Mouse (Mus musculus): ENCODE measurements around the gene Ldlrad1. TPM values are rescaled to one million over a fixed set of nuclear protein-coding genes. Genes with fewer than 3 reads are reported as not detected.
A peak's percentile ranks its signal among the peaks of the same experiment; 100 is the strongest.

Gene Ldlrad1
- total RNA-seq, 2 experiments from 2014 or later, result not detected

DNA sequence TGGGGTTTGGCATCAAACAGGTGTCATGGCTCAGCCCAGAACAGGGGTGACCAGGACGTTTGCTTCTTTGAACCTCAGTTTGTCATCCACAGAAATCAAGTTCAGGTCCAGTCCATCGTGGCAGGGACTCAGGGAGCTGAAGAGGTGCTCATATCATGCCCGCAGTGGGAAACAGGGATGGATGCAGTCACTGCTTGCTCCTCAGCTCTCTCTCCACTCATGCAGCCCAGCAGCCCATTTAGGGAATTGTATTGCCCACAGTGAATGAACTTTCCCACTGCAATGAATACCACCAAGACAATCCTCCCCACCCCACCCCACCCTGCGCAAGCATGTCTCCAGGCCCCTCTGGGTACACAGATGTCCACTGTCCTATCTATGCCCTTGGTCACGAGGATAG, 3.0 kb downstream of the Ldlrad1 start:
- no peak for DNase-seq

GRCm38 (mm10) chr4:107213279-107214011, 4.5 kb downstream of the Ldlrad1 start:
- no peak for DNase-seq

- no peak for DNase-seq
Measured at GRCm38 (mm10) chr4:107217574-107217973, 8.6 kb downstream of the Ldlrad1 start.

DNA sequence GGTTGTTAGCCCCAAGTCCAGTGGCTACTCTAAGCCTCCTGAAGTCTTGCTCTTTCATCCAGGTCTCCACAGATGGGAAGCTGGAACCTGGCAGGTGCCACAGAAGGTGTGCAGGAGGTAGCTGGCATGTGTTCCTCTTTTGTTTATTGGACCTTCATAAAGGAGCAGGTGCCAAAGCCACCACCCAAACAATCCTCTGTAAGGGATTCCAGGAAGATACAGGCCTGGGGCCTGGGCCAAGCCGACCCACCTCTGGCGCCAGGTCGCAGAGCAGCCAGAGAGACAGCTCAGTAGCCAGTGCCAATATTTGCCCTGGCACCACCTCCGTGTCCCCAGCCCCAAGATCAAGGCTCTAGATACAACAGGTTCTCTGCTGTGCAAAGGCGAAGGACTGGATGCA, 12.5 kb downstream of the Ldlrad1 start:
- DNase-seq, result no peak

DNA sequence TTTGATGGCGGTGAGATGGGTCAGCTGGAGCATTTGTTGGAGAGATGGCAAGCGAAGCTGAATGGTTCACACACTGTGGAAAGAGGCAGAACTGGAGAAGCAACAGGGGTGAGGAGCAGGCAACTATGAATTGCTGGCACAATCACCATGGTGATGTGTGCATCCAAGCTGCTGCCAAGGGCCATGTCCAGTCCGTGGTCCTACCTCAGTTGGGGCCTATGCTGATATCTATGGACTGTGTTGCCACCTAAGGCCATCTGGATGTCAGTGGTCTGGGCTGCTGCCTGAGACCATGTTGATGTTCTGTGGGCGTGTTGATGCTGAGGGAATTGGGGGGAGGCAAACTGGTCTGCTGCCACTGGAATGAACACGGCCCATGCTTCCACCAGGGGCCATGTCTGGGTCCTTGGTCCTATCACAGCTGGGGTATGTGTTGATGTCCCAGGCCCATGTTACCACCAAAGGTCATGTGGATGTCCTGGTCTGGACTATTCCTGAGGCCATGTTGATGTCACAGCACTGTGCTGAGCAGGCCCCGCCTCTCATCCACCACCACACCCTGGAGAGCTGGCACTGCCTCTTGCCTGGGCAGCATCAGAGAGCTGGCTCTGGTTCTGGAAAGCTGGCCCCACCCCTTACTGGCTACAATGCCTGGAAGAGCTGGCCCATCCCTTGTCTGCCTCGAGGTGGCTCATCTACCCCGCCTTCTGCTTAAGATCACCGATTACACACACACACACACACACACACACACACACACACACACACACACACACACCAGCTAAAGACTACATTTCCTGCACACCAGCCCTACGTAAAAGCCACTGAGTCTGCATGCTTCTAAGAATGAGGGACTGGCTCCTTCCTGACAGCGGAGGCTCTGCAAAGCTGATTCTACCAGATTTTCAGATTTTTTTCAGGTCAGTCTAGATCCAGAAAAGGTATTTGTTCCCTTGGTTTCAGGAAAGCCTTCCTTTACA, 14.5 kb downstream of the Ldlrad1 start:
- peak; percentile 68 for DNase-seq

- DNase-seq, result no peak
Measured at GRCm38 (mm10) chr4:107226313-107226712, 17.3 kb downstream of the Ldlrad1 start.

GRCm38 (mm10) chr4:107232219-107232618, 23.2 kb downstream of the Ldlrad1 start:
- no peak for DNase-seq

GRCm38 (mm10) chr4:107238253-107238652, 29.3 kb downstream of the Ldlrad1 start:
- DNase-seq, result no peak

DNA sequence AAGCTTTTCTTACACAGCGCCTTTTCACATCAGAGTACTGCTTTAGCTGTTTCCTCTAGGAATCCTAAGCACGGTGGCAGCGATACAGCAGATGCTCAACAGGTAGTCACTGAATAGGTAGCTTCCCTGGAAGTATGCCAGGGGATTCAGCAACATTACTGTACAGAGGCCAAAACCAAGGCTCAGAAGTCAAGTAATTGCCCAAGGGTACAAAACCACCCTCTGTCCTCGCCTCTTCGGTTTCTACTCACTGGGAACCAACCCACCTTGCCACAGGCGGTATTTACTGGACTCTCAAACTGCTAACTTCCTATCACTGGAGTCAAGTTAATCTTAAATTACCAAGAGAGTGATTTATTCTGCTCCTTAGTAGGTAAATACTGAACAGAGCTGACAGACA, 31.2 kb downstream of the Ldlrad1 start:
- DNase-seq, result no peak

- no peak for DNase-seq
Measured at GRCm38 (mm10) chr4:107243365-107244333, 34.7 kb downstream of the Ldlrad1 start.

DNA sequence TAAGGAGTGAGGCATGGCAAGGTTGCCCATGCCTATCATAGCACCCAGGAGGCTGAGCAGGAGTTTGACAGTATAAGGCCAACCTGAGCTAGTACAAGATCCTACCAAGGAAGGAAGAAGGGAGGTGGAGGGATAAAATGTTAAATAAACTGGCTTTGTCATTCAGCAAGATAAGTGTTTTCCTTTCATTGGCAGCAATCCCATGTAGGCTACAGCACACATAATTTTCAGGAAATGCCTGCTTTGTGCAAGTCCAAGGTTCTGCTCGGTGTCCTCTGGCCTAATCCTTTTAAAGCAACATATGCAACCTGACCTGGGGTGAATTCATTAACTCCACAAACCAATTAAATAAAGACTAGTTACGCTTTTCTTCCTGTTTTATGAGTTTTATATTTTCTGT, 36.4 kb downstream of the Ldlrad1 start:
- DNase-seq, result no peak

GRCm38 (mm10) chr4:107246040-107246439, 37.1 kb downstream of the Ldlrad1 start:
- no peak for DNase-seq

- DNase-seq, result no peak
Measured at GRCm38 (mm10) chr4:107247110-107247509, 38.1 kb downstream of the Ldlrad1 start.

GRCm38 (mm10) chr4:107248061-107248460, 39.1 kb downstream of the Ldlrad1 start:
- no peak for DNase-seq

DNA sequence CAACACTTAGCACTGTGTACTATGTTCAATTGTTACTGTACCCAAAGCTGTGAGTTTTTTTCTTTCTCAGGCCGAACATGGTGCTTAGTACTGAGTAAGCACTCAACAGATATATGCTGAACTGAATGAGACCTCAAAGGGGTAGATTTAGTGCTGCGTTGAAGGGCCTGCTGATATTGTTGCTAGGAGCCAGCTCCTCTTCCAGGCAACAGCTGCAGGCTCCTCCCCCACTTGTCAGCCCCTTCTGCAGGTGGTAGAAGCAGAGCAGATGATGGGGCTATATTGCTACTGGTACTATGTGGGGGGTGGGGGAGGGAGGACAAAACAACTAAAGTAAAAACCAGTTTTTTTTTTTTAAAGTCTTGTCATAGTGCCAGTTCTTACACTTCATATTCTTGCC, 40.5 kb downstream of the Ldlrad1 start:
- DNase-seq, result no peak

DNA sequence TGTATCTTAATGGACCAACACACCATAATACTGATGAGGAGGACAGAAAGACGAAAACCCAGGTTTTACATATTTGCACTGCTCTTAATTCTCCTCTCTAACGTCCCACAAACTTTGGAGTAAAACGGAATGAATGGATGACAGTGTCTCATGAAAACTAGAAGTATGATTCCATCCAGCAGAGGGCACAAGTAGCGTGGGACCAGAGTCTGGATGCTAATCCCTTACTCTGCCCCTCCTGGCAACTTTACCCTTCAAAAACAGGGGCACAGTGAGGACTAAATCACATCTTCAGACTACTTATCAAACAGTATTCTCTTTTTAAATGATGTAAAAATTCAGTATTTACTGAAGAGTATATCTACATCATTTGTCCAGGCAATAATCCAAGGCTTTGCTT, 41.5 kb downstream of the Ldlrad1 start:
- DNase-seq, result peak; percentile 17

GRCm38 (mm10) chr4:107252522-107252921, 43.5 kb downstream of the Ldlrad1 start:
- DNase-seq, result no peak

- DNase-seq, result peak; percentile 95
Measured at GRCm38 (mm10) chr4:107253125-107254091, 44.4 kb downstream of the Ldlrad1 start, which contains the start of the genes Lrrc42 and Hspb11. Lrrc42 (minus strand) TSS chr4:107253532. Hspb11 (plus strand) TSS chr4:107253593.

DNA sequence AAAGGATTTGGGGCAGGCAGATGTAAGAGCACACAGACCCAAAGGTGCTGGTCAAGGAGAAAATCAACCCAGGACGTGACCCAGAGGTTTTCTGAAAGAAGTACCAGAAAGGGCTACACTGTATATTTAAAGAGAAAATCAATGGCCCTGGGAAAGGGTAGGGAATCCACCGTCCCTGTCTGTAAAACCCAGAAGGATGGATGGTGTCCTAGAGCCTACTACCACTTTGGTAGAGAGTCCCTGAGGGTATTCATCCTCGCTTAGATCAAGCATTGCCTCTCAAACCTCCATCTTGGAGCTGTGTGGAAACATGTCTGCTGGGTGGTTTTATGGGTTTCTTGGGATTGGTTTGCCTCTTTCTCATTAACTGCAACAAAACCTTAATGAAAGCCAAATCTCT, 45.4 kb downstream of the Ldlrad1 start:
- DNase-seq, result no peak

DNA sequence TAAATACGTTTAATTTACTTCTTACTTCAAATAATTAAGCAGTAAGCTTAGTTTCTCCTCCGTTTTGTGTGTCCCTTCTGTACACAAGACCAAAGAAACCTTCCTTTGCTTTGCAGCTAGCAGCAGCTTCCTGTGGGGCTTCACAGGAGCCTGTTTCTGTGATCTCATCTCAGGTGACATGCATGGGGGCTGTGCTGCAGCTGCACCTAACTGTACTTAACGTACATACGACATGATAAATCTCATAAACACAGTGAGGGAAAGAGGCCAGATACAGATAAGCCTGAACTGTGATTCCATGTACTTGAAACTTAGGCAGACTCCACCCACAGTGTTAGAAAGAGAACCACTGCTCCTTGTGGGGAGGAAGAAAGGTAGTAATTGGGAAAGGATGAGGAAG, 51.0 kb downstream of the Ldlrad1 start:
- no peak for DNase-seq

All from gastrocnemius, postnatal 10 days (tissue).